In the genomic region with DNA sequence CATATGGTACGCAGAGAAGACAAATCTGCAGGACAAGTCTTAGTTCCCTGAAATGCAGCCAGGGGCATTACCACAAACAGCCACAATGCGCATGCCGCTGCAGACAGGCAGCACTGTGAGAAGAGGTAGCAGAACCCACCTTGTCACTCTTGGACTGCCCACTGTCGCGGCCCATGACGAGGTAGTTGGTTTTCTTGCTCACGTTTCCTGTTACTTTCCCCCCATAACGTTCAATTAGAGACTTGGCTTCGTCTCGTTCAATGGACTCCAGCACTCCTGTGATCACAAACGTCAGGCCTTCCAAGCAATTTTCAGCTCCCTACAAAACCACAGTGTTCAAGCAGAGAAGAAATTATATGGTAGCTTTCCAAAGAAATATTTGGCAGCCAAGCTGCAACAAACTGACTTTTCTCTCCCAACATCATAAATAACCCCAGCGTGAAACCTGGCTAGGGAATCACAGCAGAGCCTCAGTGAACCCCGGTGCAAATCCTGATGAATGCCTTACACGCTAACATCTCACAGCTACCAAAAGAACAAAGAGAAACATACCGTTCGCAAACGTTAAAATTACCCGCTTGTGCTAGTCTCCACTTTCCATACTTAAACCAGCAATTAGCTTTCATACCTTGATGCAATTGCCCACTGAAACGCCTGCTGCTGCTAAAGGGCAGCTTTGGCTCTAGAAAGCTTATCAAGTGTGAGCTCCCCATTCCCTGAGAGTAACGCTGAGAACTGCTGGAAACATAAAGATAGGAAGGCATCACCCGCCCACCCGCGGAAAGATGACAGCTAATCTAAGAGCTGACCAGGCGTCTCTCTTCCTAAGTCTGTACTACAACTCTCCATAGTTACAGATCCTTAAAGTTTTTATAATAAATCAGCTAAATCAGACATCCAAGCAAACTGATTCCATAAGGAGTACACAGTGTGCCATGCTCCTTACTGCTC, we compare ENCODE assay signal across 13 mouse cellular contexts. TPM values are rescaled to one million over a fixed set of nuclear protein-coding genes. Genes with fewer than 3 reads are reported as not detected.
A peak's percentile ranks its signal among the peaks of the same experiment; 100 is the strongest.
DNase-seq lines count a peak whose midpoint lies in the region; ATAC-seq and TF ChIP-seq lines count a peak whose summit lies in the region.
"Had no signal": no experiment of that assay in that cellular context is flagged by ENCODE, and none has a peak within 500 bp of the region (broad histone marks: within the 10 kb centered on the region; RNA-seq: fewer than 3 reads in every experiment).

No protein-coding gene starts in this region.

- TF ChIP-seq CTCF in forebrain, postnatal 0 days (IDR thresholded peaks at IDR 0.05; ENCODE audit: low read depth), result peak; percentile 26; the same call in 1 of the 2 replicates

- 77% methylated on average over 24 of the region's 24 CpGs for WGBS in forebrain, postnatal 0 days
- WGBS in forebrain, embryonic 13.5 days, result 90% methylated on average over 24 of the region's 24 CpGs
- 78% methylated on average over 24 of the region's 24 CpGs for WGBS in liver, embryonic 11.5 days

- no peaks in the 10 kb centered on the region for H3K9me3 ChIP-seq in forebrain, postnatal 0 days (ENCODE audit: low read length)
- H3K9me3 ChIP-seq in forebrain, embryonic 13.5 days (replicated peaks), result no peaks in the 10 kb centered on the region
- H3K9me3 ChIP-seq in ES-E14 (ENCODE audit: control insufficient read depth, insufficient read depth, low read depth, low read length), result no peaks in the 10 kb centered on the region
- no peaks in the 10 kb centered on the region for H3K9me3 ChIP-seq in liver, embryonic 11.5 days (ENCODE audit: control insufficient read depth, low read length)
- H3K9me3 ChIP-seq: heart, embryonic 10.5 days had no signal

- peak; percentile 50 for DNase-seq in forebrain, postnatal 0 days
- DNase-seq in ES-E14 (ENCODE audit: low read depth, low spot score) (no peak), MN1 (ENCODE audit: low spot score) (no peak)
- DNase-seq in cerebellum, adult 11 months, result peak; percentile 62
- DNase-seq in liver, embryonic 11.5 days (ENCODE audit: low spot score), result no peak
- DNase-seq in kidney, postnatal 14 days, result no peak
- no peak for DNase-seq in embryo, embryonic 9.5 days (ENCODE audit: extremely low spot score)
- DNase-seq: adrenal gland, postnatal 14 days; embryo, embryonic 11 days; kidney, adult 8-10 months had no signal

- no peak overlapping the region for H3K9ac ChIP-seq in forebrain, postnatal 0 days
- H3K9ac ChIP-seq in forebrain, embryonic 13.5 days, result no peak overlapping the region
- H3K9ac ChIP-seq in ES-E14 (ENCODE audit: insufficient read depth, low read depth, low read length, poor library complexity, severe bottlenecking), result no peak overlapping the region
- H3K9ac ChIP-seq in liver, embryonic 11.5 days (ENCODE audit: low read depth, low read length), result no peak overlapping the region

- no peak overlapping the region for H3K4me2 ChIP-seq in forebrain, postnatal 0 days (ENCODE audit: low read depth)
- H3K4me2 ChIP-seq in forebrain, embryonic 13.5 days, result no peak overlapping the region
- H3K4me2 ChIP-seq in liver, embryonic 11.5 days, result 0 out of 2 replicates have a peak overlapping the region, but pooled peaks have one; percentile 21

- H3K4me3 ChIP-seq in forebrain, postnatal 0 days (ENCODE audit: low read depth, low read length), result no peak overlapping the region
- H3K4me3 ChIP-seq in forebrain, embryonic 13.5 days, result no peak overlapping the region
- H3K4me3 ChIP-seq in ES-E14 (ENCODE audit: insufficient read depth in 1 of 2, low read depth in 1 of 2, low read length in 2 of 2, poor library complexity in 1 of 2, severe bottlenecking in 1 of 2), result no peak overlapping the region
- no peak overlapping the region for H3K4me3 ChIP-seq in liver, embryonic 11.5 days (ENCODE audit: low read depth, low read length)
- H3K4me3 ChIP-seq: heart, embryonic 10.5 days had no signal

- H3K36me3 ChIP-seq in forebrain, postnatal 0 days (ENCODE audit: insufficient read depth), result peaks cover 26% of the 10 kb centered on the region
- H3K36me3 ChIP-seq in forebrain, embryonic 13.5 days (ENCODE audit: poor library complexity, severe bottlenecking), result peaks cover 80% of the 10 kb centered on the region
- H3K36me3 ChIP-seq in ES-E14 (ENCODE audit: control insufficient read depth, insufficient read depth, low read length, poor library complexity, severe bottlenecking), result peaks cover 25% of the 10 kb centered on the region
- peaks cover 29% of the 10 kb centered on the region for H3K36me3 ChIP-seq in liver, embryonic 11.5 days (ENCODE audit: control insufficient read depth, insufficient read depth, low read length)

- ATAC-seq in forebrain, postnatal 0 days, result peak; percentile 68
- no peak for ATAC-seq in forebrain, embryonic 13.5 days
- ATAC-seq in liver, embryonic 11.5 days (replicated peaks; ENCODE audit: low FRiP score), result peak; percentile 79
- ATAC-seq: lung, postnatal 0 days had no signal

- no peaks in the 10 kb centered on the region for H3K4me1 ChIP-seq in forebrain, postnatal 0 days (ENCODE audit: insufficient read depth)
- H3K4me1 ChIP-seq in forebrain, embryonic 13.5 days, result no peaks in the 10 kb centered on the region
- no peaks in the 10 kb centered on the region for H3K4me1 ChIP-seq in ES-E14 (ENCODE audit: control insufficient read depth in 2 of 2, insufficient read depth in 2 of 2, low read length in 2 of 2, poor library complexity in 1 of 2)
- peaks cover 10% of the 10 kb centered on the region for H3K4me1 ChIP-seq in liver, embryonic 11.5 days (replicated peaks; ENCODE audit: control insufficient read depth, insufficient read depth, low read length)

- in situ Hi-C loops in ES-E14 (cut with MboI; ENCODE audit: low sequenced_read_pairs in 2 of 2, unreplicated experiment in 2 of 2), result no loop called here

- no peaks in the 10 kb centered on the region for H3K27me3 ChIP-seq in forebrain, postnatal 0 days (ENCODE audit: insufficient read depth, low read length)
- H3K27me3 ChIP-seq in forebrain, embryonic 13.5 days, result no peaks in the 10 kb centered on the region
- no peaks in the 10 kb centered on the region for H3K27me3 ChIP-seq in liver, embryonic 11.5 days (replicated peaks; ENCODE audit: control insufficient read depth, insufficient read depth, low read length)

- H3K27ac ChIP-seq in forebrain, postnatal 0 days (ENCODE audit: low read depth, low read length), result no peak overlapping the region
- no peak overlapping the region for H3K27ac ChIP-seq in forebrain, embryonic 13.5 days
- peak overlapping the region; percentile 45; the same call in 1 of the 2 replicates for H3K27ac ChIP-seq in ES-E14 (ENCODE audit: insufficient read depth, low read depth, low read length, poor library complexity, severe bottlenecking)
- H3K27ac ChIP-seq in liver, embryonic 11.5 days (ENCODE audit: low read depth, low read length), result peak overlapping the region; percentile 16; the same call in 1 of the 2 replicates
- H3K27ac ChIP-seq: heart, embryonic 10.5 days had no signal

TF ChIP-seq in ES-E14, 5 proteins besides CTCF, POLR2A, EP300 and RAD21:
- TF ChIP-seq HCFC1 (IDR thresholded peaks at IDR 0.05; ENCODE audit: borderline replicate concordance, insufficient read depth, low read length) (no peak), ZC3H11A (IDR thresholded peaks at IDR 0.05; ENCODE audit: borderline replicate concordance, low read depth, low read length) (no peak), MAFK (IDR thresholded peaks at IDR 0.05; ENCODE audit: insufficient read depth, low read depth, low read length) (no peak), CHD2 (IDR thresholded peaks at IDR 0.05; ENCODE audit: low read depth, low read length) (no peak), ZNF384 (IDR thresholded peaks at IDR 0.05; ENCODE audit: low read depth, low read length) (no peak)

RNA-seq across cellular contexts. Expression of a gene that starts 47.4 kb away (rescaled TPM):
- 17.7 and 37.9 TPM in 2 replicates for total RNA-seq in forebrain, postnatal 0 days (2014; rRNA removed)
- 25.2 and 27.8 TPM in 2 replicates for polyA plus RNA-seq in forebrain, postnatal 0 days (2015; fragmentation: Nextera tagmentation; extraction: Ambion mirVana)
- polyA plus RNA-seq in forebrain, embryonic 13.5 days (2015; fragmentation: Nextera tagmentation; extraction: Ambion mirVana), result 70.1 and 70.5 TPM in 2 replicates
- total RNA-seq in ES-E14 (2012; rRNA removed), result 53.4 and 70.5 TPM in 2 replicates
- 82.3 and 83.3 TPM in 2 replicates for polyA plus RNA-seq in liver, embryonic 11.5 days (2014; fragmentation: Nextera tagmentation; extraction: Ambion mirVana)

Comparison
In these comparisons a context has a peak if more than half of its experiments do, and no peak if none do; other contexts are left out.
1. DNase-seq: peak in forebrain, postnatal 0 days (single experiment) and cerebellum, adult 11 months (single experiment); none in ES-E14 (single experiment), liver, embryonic 11.5 days (single experiment), MN1 (single experiment), kidney, postnatal 14 days (single experiment) and embryo, embryonic 9.5 days (single experiment).
2. H3K27ac ChIP-seq: peak in ES-E14 (single experiment) and liver, embryonic 11.5 days (single experiment); none in forebrain, postnatal 0 days (single experiment) and forebrain, embryonic 13.5 days (single experiment).